Mouse (Mus musculus) myocyte (in vitro differentiated cells): ENCODE measurements at regions not wholly inside any gene's neighbourhood (a gene's known extent, or its start where the extent isn't known, plus 50 kb on each side); places are given as distances from the start of the nearest gene placed in this dataset.

ENCODE experiments used
- CEBPB ChIP-seq: IDR thresholded peaks from 2 replicates; pipeline ENCODE4 v1.6.1; 2011; ENCODE audit warnings: mild to moderate bottlenecking, moderate library complexity; ENCODE audit not compliant: poor library complexity, insufficient read depth, severe bottlenecking
- E2F4 ChIP-seq: IDR thresholded peaks from one replicate; pipeline ENCODE4 v1.6.1; 2011; ENCODE audit warnings: mild to moderate bottlenecking, control low read depth, moderate library complexity; ENCODE audit not compliant: insufficient read depth
- MAX ChIP-seq: IDR thresholded peaks from one replicate; pipeline ENCODE4 v1.6.1; 2011; ENCODE audit warnings: low read depth, mild to moderate bottlenecking, control low read depth
- MYOD1 ChIP-seq, 3 experiments: IDR thresholded peaks; one replicate each; pipeline ENCODE4 v1.6.1; 2011; ENCODE audit warnings: control low read depth in 2 of 3, low read depth in 2 of 3, mild to moderate bottlenecking in 2 of 3, moderate library complexity in 1 of 3; ENCODE audit not compliant: insufficient read length in 2 of 3, control insufficient read depth in 1 of 3
- POLR2A ChIP-seq: IDR thresholded peaks from one replicate; pipeline ENCODE4 v1.6.1; 2011; ENCODE audit warnings: low read depth, mild to moderate bottlenecking, control low read depth, moderate library complexity; ENCODE audit not compliant: insufficient read length
- POLR2AphosphoS2 ChIP-seq: IDR thresholded peaks from one replicate; pipeline ENCODE4 v1.6.1; 2011; ENCODE audit warnings: low read depth, control low read depth; ENCODE audit not compliant: insufficient read length
- REST ChIP-seq: IDR thresholded peaks from one replicate; pipeline ENCODE4 v1.6.1; 2011; ENCODE audit warnings: mild to moderate bottlenecking, control low read depth, moderate library complexity; ENCODE audit not compliant: insufficient read depth, insufficient read length
- SRF ChIP-seq: IDR thresholded peaks from one replicate; pipeline ENCODE4 v1.6.1; 2011; ENCODE audit warnings: low read depth; ENCODE audit not compliant: control insufficient read depth, insufficient read length
- TCF12 ChIP-seq: IDR thresholded peaks from one replicate; pipeline ENCODE4 v1.6.1; 2011; ENCODE audit warnings: mild to moderate bottlenecking, control low read depth; ENCODE audit not compliant: poor library complexity, insufficient read depth, severe bottlenecking
- TCF3 ChIP-seq: IDR thresholded peaks from one replicate; pipeline ENCODE4 v1.6.1; 2011; ENCODE audit warnings: low read depth, control low read depth; ENCODE audit not compliant: insufficient read length
- USF1 ChIP-seq: IDR thresholded peaks from one replicate; pipeline ENCODE4 v1.6.1; 2011; ENCODE audit warnings: low read depth, mild to moderate bottlenecking, control low read depth, moderate library complexity

GRCm38 (mm10) chr13:118895079-118895478, 225.5 kb downstream of the Fgf10 start:
- TF ChIP-seq USF1, result no peak
- TF ChIP-seq POLR2A, result no peak
- TF ChIP-seq E2F4, result no peak
- TF ChIP-seq MAX, result no peak
- no peak for TF ChIP-seq POLR2AphosphoS2
- no peak for TF ChIP-seq TCF12
- TF ChIP-seq MYOD1 (IDR thresholded peaks at IDR 0.05; ENCODE audit: control insufficient read depth in 1 of 3, insufficient read length in 2 of 3, low read depth in 2 of 3), result no peak
- TF ChIP-seq SRF, result no peak
- TF ChIP-seq CEBPB, result no peak
- no peak for TF ChIP-seq TCF3
- no peak for TF ChIP-seq REST
